Mouse (Mus musculus): ENCODE measurements at regions not wholly inside any gene's neighbourhood (a gene's known extent, or its start where the extent isn't known, plus 50 kb on each side); places are given as distances from the start of the nearest gene placed in this dataset.
A peak's percentile ranks its signal among the peaks of the same experiment; 100 is the strongest.
"Not testable (repeated sequence)": the region's sequence is repeated elsewhere in the genome, so short reads cannot be mapped to it uniquely, and the experiment has no call there.

DNA sequence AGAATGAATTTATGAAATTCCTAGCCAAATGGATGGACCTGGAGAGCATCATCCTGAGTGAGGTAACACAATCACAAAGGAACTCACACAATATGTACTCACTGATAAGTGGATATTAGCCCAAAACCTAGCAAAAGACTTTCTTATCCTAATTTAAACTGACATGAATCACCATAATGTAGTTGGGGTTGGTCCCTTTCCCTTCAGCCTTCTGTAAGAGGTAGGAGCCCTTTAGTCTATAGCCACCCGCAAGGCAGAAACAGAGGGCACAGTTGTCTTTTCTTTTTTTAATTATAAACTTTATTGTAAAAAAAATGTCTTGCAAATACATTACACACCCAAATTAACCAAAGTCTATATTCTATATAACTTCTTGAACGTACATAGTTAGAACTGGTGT is 81.3 kb downstream of the Ogfrl1 start:
- H3K4me1 ChIP-seq (ENCODE audit: control insufficient read depth, insufficient read depth, low read length); ATAC-seq (ENCODE audit: insufficient read depth, low FRiP score); H3K36me3 ChIP-seq (ENCODE audit: control insufficient read depth, insufficient read depth, low read length); H3K27me3 ChIP-seq (ENCODE audit: control insufficient read depth, insufficient read depth, low read length); H3K4me2 ChIP-seq (ENCODE audit: low read depth, low read length); H3K4me3 ChIP-seq (replicated peaks; ENCODE audit: low read length); H3K9me3 ChIP-seq (replicated peaks; ENCODE audit: control insufficient read depth, low read length); H3K27ac ChIP-seq (ENCODE audit: low read length); H3K9ac ChIP-seq (ENCODE audit: low read length): not testable (repeated sequence)
- 95% methylated on average over 2 of the region's 2 CpGs for WGBS

DNA sequence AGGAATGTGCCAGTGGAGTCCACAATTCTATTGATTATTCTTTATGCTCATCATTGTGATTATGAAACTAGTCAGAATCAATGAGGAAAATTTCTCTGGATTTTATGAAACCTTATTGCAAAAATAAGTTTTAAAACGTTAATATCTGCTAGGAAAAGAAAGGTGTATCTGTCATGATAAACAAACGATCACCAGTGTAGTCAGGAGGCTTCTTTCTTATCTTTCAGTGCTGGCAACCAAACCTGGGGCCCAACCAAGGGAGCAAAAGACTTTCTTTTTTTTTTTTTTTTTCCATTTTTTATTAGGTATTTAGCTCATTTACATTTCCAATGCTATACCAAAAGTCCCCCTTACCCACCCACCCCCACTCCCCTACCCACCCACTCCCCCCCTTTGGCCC is 82.7 kb downstream of the Ogfrl1 start:
- 86% methylated on average over 2 of the region's 2 CpGs for WGBS
- H3K4me3 ChIP-seq (replicated peaks; ENCODE audit: low read length); H3K4me1 ChIP-seq (ENCODE audit: control insufficient read depth, insufficient read depth, low read length); H3K9me3 ChIP-seq (replicated peaks; ENCODE audit: control insufficient read depth, low read length); ATAC-seq (ENCODE audit: insufficient read depth, low FRiP score); H3K9ac ChIP-seq (ENCODE audit: low read length); H3K27ac ChIP-seq (ENCODE audit: low read length); H3K4me2 ChIP-seq (ENCODE audit: low read depth, low read length); H3K27me3 ChIP-seq (ENCODE audit: control insufficient read depth, insufficient read depth, low read length); H3K36me3 ChIP-seq (ENCODE audit: control insufficient read depth, insufficient read depth, low read length): not testable (repeated sequence)

DNA sequence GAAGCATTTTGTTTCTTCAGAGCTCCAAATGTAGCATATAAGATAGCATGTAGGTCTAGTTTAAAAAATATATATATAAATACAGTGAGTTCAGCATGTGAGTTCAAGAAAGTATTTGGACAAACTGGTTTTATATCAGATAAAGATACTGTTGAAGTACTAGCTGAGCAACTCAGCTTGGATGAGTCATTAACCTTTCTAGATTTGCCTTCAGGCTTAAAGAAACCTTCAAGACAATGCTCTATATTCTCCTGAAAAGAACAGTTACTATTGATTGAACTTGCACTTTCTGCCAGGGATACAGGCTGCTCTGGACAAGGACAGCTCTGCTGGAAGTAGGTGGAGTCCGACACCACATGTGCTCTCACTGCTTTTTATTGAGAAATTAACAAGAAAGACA is 104.9 kb downstream of the Ogfrl1 start:
- H3K9ac ChIP-seq (ENCODE audit: low read length): no peak overlapping the region
- no peaks in the 10 kb centered on the region for H3K36me3 ChIP-seq (ENCODE audit: control insufficient read depth, insufficient read depth, low read length)
- no peaks in the 10 kb centered on the region for H3K4me1 ChIP-seq (ENCODE audit: control insufficient read depth, insufficient read depth, low read length)
- 90% methylated on average over 1 of the region's 1 CpGs for WGBS
- no peaks in the 10 kb centered on the region for H3K27me3 ChIP-seq (ENCODE audit: control insufficient read depth, insufficient read depth, low read length)
- H3K27ac ChIP-seq (ENCODE audit: low read length): no peak overlapping the region
- H3K4me2 ChIP-seq (ENCODE audit: low read depth, low read length): no peak overlapping the region
- no peaks in the 10 kb centered on the region for H3K9me3 ChIP-seq (replicated peaks; ENCODE audit: control insufficient read depth, low read length)
- ATAC-seq (ENCODE audit: insufficient read depth, low FRiP score): no peak
- H3K4me3 ChIP-seq (replicated peaks; ENCODE audit: low read length): no peak overlapping the region

DNA sequence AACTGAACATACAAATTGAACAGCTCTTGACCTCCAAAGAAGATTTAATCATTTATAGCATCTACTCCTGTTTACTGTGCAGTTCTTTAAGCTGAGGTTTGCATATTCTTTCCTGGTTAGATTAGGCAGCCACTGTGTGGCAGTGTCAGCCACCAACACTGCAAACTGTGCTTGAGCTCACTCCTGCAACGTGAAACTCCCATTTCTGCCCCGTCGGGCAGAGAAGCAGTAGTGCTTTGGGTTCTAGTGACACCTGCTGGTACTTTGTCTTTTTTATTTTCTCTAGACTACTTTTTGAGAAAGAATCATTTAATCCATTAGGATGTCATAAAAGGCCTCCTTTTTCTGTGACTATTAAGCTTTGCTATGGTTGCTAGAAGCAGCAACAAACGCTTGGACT is 110.8 kb downstream of the Ogfrl1 start:
- H3K9ac ChIP-seq (ENCODE audit: low read length): no peak overlapping the region
- no peak overlapping the region for H3K27ac ChIP-seq (ENCODE audit: low read length)
- H3K4me2 ChIP-seq (ENCODE audit: low read depth, low read length): no peak overlapping the region
- no peak overlapping the region for H3K4me3 ChIP-seq (replicated peaks; ENCODE audit: low read length)
- no peaks in the 10 kb centered on the region for H3K4me1 ChIP-seq (ENCODE audit: control insufficient read depth, insufficient read depth, low read length)
- peak; percentile 73 for ATAC-seq (ENCODE audit: insufficient read depth, low FRiP score)
- WGBS: 23% methylated on average over 4 of the region's 4 CpGs
- H3K36me3 ChIP-seq (ENCODE audit: control insufficient read depth, insufficient read depth, low read length): no peaks in the 10 kb centered on the region
- no peaks in the 10 kb centered on the region for H3K27me3 ChIP-seq (ENCODE audit: control insufficient read depth, insufficient read depth, low read length)
- H3K9me3 ChIP-seq (replicated peaks; ENCODE audit: control insufficient read depth, low read length): no peaks in the 10 kb centered on the region

DNA sequence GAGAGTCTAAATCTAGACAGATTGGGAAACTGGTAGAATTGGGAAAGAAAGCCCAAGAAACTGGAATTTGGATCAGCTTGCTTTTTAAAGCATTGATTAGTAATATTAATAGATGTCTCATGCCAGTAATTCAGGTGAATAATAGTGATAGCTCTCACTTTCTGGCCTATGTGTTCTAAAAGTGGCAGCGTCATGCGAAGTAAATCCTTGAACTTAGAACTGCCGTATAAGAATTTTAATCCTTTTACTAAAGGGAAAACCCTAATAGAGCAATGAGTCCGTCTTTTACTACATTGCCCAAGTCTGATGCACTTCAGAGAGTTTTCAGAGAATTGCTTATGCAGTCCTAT is 114.7 kb downstream of the Ogfrl1 start:
- WGBS: 92% methylated on average over 4 of the region's 4 CpGs
- Histone ChIP-seq H3K9ac (ENCODE audit: low read length) (no peak overlapping the region), H3K9me3 (replicated peaks; ENCODE audit: control insufficient read depth, low read length) (no peaks in the 10 kb centered on the region), H3K27me3 (ENCODE audit: control insufficient read depth, insufficient read depth, low read length) (no peaks in the 10 kb centered on the region), H3K4me2 (ENCODE audit: low read depth, low read length) (no peak overlapping the region), H3K4me3 (replicated peaks; ENCODE audit: low read length) (no peak overlapping the region), H3K36me3 (ENCODE audit: control insufficient read depth, insufficient read depth, low read length) (no peaks in the 10 kb centered on the region; the same call in 1 of the 2 replicates), H3K4me1 (ENCODE audit: control insufficient read depth, insufficient read depth, low read length) (peaks cover 2% of the 10 kb centered on the region; the same call in 1 of the 2 replicates), H3K27ac (ENCODE audit: low read length) (no peak overlapping the region)
- no peak for ATAC-seq (ENCODE audit: insufficient read depth, low FRiP score)

DNA sequence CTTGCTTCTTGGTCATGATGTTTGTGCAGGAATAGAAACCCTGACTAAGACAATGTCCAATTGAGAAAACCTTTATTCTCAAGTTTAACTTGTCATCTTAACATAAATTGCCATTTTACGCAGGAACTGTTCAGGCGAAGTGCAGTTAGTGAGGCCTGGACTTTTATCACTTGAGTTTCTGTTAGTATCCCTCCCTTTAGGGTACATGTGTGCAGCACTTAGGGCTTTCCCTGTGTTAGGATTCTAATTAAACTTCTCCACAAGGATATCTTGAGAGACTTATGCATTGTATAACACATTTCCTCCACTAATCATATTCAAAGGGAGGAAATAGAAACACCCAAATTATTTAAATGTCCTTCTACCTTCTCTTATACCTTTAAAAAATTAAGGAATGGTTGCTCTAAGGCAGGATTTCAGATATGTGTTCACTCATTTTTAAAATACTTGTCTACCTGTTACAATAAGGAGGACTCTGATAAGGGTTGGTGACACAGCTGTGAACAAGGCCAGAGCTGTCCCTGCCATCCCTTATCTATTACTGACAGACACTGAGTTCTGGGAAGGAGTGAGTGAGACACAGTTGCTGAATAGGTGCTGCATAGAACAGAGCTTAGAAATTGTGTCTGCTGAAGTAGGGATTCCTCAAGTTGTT is 115.2 kb downstream of the Ogfrl1 start:
- H3K27ac ChIP-seq (ENCODE audit: low read length): no peak overlapping the region
- no peak overlapping the region for H3K4me3 ChIP-seq (replicated peaks; ENCODE audit: low read length)
- no peaks in the 10 kb centered on the region for H3K27me3 ChIP-seq (ENCODE audit: control insufficient read depth, insufficient read depth, low read length)
- no peak overlapping the region for H3K4me2 ChIP-seq (ENCODE audit: low read depth, low read length)
- no peak overlapping the region for H3K9ac ChIP-seq (ENCODE audit: low read length)
- 0 out of 2 replicates have a peak, but pooled peaks have one; percentile 44 for ATAC-seq (ENCODE audit: insufficient read depth, low FRiP score)
- H3K36me3 ChIP-seq (ENCODE audit: control insufficient read depth, insufficient read depth, low read length): no peaks in the 10 kb centered on the region; the same call in 1 of the 2 replicates
- peaks cover 2% of the 10 kb centered on the region; the same call in 1 of the 2 replicates for H3K4me1 ChIP-seq (ENCODE audit: control insufficient read depth, insufficient read depth, low read length)
- 90% methylated on average over 2 of the region's 2 CpGs for WGBS
- H3K9me3 ChIP-seq (replicated peaks; ENCODE audit: control insufficient read depth, low read length): no peaks in the 10 kb centered on the region

DNA sequence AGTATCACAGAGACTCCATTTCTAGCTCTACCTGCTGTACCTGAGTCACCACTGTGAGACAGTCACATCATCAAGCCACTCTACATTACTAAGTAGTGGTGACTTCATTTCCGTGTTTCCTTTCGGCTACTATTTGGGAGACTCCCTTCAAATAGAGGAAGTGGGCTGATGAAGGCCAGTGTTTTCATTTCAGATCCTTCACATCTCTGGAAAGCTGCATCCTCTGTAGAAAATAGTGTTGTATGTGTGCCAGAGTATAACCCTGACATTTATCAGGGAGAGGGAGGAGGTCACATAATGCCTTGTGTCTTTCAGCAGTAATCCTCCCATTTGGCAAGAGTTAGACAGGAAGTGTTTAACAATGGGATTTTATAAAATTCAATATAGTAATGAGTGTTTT is 117.7 kb downstream of the Ogfrl1 start:
- Histone ChIP-seq H3K4me2 (ENCODE audit: low read depth, low read length) (no peak overlapping the region), H3K27ac (ENCODE audit: low read length) (no peak overlapping the region), H3K36me3 (ENCODE audit: control insufficient read depth, insufficient read depth, low read length) (no peaks in the 10 kb centered on the region; the same call in 1 of the 2 replicates), H3K27me3 (ENCODE audit: control insufficient read depth, insufficient read depth, low read length) (no peaks in the 10 kb centered on the region), H3K9ac (ENCODE audit: low read length) (no peak overlapping the region), H3K9me3 (replicated peaks; ENCODE audit: control insufficient read depth, low read length) (no peaks in the 10 kb centered on the region), H3K4me3 (replicated peaks; ENCODE audit: low read length) (no peak overlapping the region), H3K4me1 (ENCODE audit: control insufficient read depth, insufficient read depth, low read length) (peaks cover 2% of the 10 kb centered on the region; the same call in 1 of the 2 replicates)
- WGBS: 68% methylated on average over 2 of the region's 2 CpGs
- ATAC-seq (ENCODE audit: insufficient read depth, low FRiP score): no peak

DNA sequence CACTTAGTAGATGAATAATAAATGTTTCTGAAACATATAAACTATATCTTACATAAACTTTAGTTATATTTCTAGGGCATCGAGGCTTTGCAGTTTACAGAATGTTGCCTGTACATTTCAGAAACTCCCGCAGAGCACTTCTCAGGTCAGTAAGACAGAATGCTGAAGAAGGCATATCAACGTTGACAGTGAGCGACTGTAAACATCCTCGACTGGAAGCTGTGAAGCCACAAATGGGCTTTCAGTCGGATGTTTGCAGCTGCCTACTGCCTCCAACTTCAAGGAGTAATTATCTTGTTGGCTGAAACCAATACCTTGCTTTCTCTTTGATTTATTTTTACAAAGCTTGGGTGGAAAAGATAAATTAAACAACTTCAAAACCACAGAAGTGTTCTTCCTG is 125.5 kb downstream of the Ogfrl1 start:
- H3K4me1 ChIP-seq (ENCODE audit: control insufficient read depth, insufficient read depth, low read length): peaks cover 12% of the 10 kb centered on the region
- no peaks in the 10 kb centered on the region for H3K36me3 ChIP-seq (ENCODE audit: control insufficient read depth, insufficient read depth, low read length)
- WGBS: 21% methylated on average over 6 of the region's 6 CpGs
- no peaks in the 10 kb centered on the region for H3K27me3 ChIP-seq (ENCODE audit: control insufficient read depth, insufficient read depth, low read length)
- no peak overlapping the region for H3K4me3 ChIP-seq (replicated peaks; ENCODE audit: low read length)
- no peak overlapping the region for H3K9ac ChIP-seq (ENCODE audit: low read length)
- H3K9me3 ChIP-seq (replicated peaks; ENCODE audit: control insufficient read depth, low read length): no peaks in the 10 kb centered on the region
- H3K4me2 ChIP-seq (ENCODE audit: low read depth, low read length): no peak overlapping the region
- H3K27ac ChIP-seq (ENCODE audit: low read length): no peak overlapping the region
- no peak for ATAC-seq (ENCODE audit: insufficient read depth, low FRiP score)

DNA sequence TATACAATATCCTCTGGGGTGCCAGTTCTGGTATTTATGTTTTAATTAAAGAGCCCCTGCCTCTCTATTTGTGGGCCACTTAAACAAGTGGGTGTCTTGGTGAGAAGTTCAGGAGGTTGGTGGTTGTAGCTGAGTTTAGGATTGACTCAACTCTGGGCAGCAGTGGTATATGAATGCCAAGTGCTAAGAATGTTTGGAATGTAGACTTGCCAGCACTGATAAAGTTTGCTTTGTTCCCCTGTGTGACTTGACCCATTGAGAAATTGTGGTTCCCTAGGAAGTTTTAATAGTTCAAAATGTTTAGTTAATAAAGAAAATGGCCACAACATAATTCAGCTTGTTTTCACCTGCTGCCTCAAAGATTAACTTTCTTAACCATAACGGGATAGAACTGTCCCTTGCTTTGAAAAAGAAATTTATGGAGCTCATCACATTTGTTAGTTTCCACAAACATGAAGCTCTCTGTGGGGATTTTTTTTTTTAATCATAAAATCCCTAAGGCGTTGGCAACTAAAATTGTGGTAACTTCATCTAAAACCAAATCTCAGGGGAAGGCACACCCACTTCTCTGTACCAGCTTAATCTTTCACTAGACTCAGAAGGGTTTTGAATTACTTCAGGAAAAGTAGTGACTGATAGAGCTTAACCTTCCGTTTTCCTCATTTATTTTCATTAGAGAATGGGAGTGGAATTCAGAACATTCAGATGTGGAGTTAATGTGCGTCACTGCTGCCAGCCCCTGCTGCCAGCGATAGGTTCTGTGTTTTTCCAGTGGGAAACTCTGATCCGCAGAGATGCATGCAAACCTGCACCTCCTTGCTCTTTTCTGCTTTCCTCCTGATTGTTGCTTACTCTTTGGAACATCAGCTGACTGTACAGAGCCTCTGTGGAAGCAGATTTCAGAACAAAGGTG is 126.4 kb downstream of the Ogfrl1 start:
- peaks cover 12% of the 10 kb centered on the region for H3K4me1 ChIP-seq (ENCODE audit: control insufficient read depth, insufficient read depth, low read length)
- H3K27me3 ChIP-seq (ENCODE audit: control insufficient read depth, insufficient read depth, low read length): no peaks in the 10 kb centered on the region
- peak overlapping the region; percentile 46 for H3K27ac ChIP-seq (ENCODE audit: low read length)
- no peak overlapping the region; the same call in 1 of the 2 replicates for H3K4me2 ChIP-seq (ENCODE audit: low read depth, low read length)
- no peaks in the 10 kb centered on the region for H3K9me3 ChIP-seq (replicated peaks; ENCODE audit: control insufficient read depth, low read length)
- ATAC-seq (ENCODE audit: insufficient read depth, low FRiP score): no peak
- no peak overlapping the region for H3K4me3 ChIP-seq (replicated peaks; ENCODE audit: low read length)
- 21% methylated on average over 6 of the region's 6 CpGs for WGBS
- no peaks in the 10 kb centered on the region for H3K36me3 ChIP-seq (ENCODE audit: control insufficient read depth, insufficient read depth, low read length)
- no peak overlapping the region for H3K9ac ChIP-seq (ENCODE audit: low read length)

Measured in stomach, embryonic 16.5 days (tissue).